Mouse (Mus musculus) hindbrain, postnatal 0 days (tissue): ENCODE results near the gene Tbc1d5. TPM values are rescaled to one million over a fixed set of nuclear protein-coding genes. Genes with fewer than 3 reads are reported as not detected.
"Not testable (repeated sequence)": the region's sequence is repeated elsewhere in the genome, so short reads cannot be mapped to it uniquely, and the experiment has no call there.

ENCODE experiments used
- ATAC-seq: fragments of 200-750 bp; cut with Nextera tagmentation; 2 replicates; pipeline ENCODE4 v1.8.0; 2017; ENCODE audit warnings: mild to moderate bottlenecking, moderate TSS enrichment, moderate library complexity
- DNase-seq: peaks from one replicate; pipeline ENCODE4 v3.0.0-alpha.2; 2015; ENCODE audit warnings: low spot score
- H3K27ac ChIP-seq: fragments of 300-500 bp; sonication (generic); 2 replicates; pipeline ENCODE4 v1.5.1; 2014; ENCODE audit warnings: mild to moderate bottlenecking
- H3K27me3 ChIP-seq: fragments of 300-500 bp; sonication (generic); 2 replicates; pipeline ENCODE4 v1.6.1; 2014; ENCODE audit warnings: low read length, mixed read lengths; ENCODE audit not compliant: insufficient read depth
- H3K36me3 ChIP-seq: fragments of 300-500 bp; sonication (generic); 2 replicates; pipeline ENCODE4 v1.6.1; 2014; ENCODE audit warnings: low read length, mixed read lengths; ENCODE audit not compliant: insufficient read depth
- H3K4me1 ChIP-seq: fragments of 300-500 bp; sonication (generic); 2 replicates; pipeline ENCODE4 v1.6.1; 2014; ENCODE audit warnings: antibody characterized with exemption, low read length, mixed read lengths; ENCODE audit not compliant: insufficient read depth
- H3K4me2 ChIP-seq: fragments of 300-500 bp; sonication (generic); 2 replicates; pipeline ENCODE4 v1.6.1; 2014; ENCODE audit warnings: low read depth, mild to moderate bottlenecking, low read length, moderate library complexity, mixed read lengths
- H3K4me3 ChIP-seq: fragments of 300-500 bp; sonication (generic); 2 replicates; pipeline ENCODE4 v1.5.1; 2014; ENCODE audit warnings: low read length
- H3K9ac ChIP-seq: fragments of 300-500 bp; sonication (generic); replicated peaks from 2 replicates; pipeline ENCODE4 v1.6.1; 2014; ENCODE audit warnings: mild to moderate bottlenecking, low read length, moderate library complexity, mixed read lengths
- H3K9me3 ChIP-seq: fragments of 300-500 bp; sonication (generic); 2 replicates; pipeline ENCODE4 v1.6.1; 2016; ENCODE audit warnings: low read length, mixed read lengths
- CTCF ChIP-seq: IDR thresholded peaks from 2 replicates; pipeline ENCODE4 v1.5.1; 2016; ENCODE audit warnings: antibody characterized with exemption, control low read depth, low read depth
- WGBS: fragments of 180-500 bp; shearing (Covaris S2); extraction: QIAGEN DNeasy Blood & Tissue Kit; methylation state at CpG from one replicate; pipeline ENCODE4 v1.1.7; 2014; 5-methylcytosine and 5-hydroxymethylcytosine counted together
- polyA plus RNA-seq: library from polyadenylated mRNA; unstranded; fragments of >200 nt; fragmentation: Nextera tagmentation; extraction: Ambion mirVana; gene quantifications from 2 replicates; pipeline ENCODE4 v1.2.1, GENCODE M21; 2015
- total RNA-seq: library from RNA; depleted of rRNA; stranded (reverse); fragments of >200 nt; gene quantifications from 2 replicates; pipeline ENCODE4 v1.2.3, GENCODE M21; 2014

The Tbc1d5 gene
- total and polyA plus RNA-seq, 2 experiments from 2014 or later, result 6.3 to 16.4 TPM

GRCm38 (mm10) chr17:50710497-50711222, 468.5 kb downstream of the Tbc1d5 start:
- 0 out of 2 replicates have a peak, but pooled peaks cover 2% of the 10 kb centered on the region for H3K9me3 ChIP-seq
- H3K36me3 ChIP-seq, result no peaks in the 10 kb centered on the region
- no peak overlapping the region for H3K9ac ChIP-seq
- H3K4me2 ChIP-seq, result no peak overlapping the region
- H3K27ac ChIP-seq, result no peak overlapping the region
- no peak overlapping the region for H3K4me3 ChIP-seq
- H3K27me3 ChIP-seq, result no peaks in the 10 kb centered on the region
- DNase-seq (peak; percentile 40), ATAC-seq (no peak; the same call in 1 of the 2 replicates)
- WGBS, result 48% methylated on average over 7 of the region's 7 CpGs
- no peak for TF ChIP-seq CTCF
- H3K4me1 ChIP-seq, result no peaks in the 10 kb centered on the region

- not testable (repeated sequence) for H3K9me3 ChIP-seq, H3K9ac ChIP-seq, DNase-seq, H3K27me3 ChIP-seq, ATAC-seq, H3K36me3 ChIP-seq, H3K27ac ChIP-seq, H3K4me1 ChIP-seq
- Histone ChIP-seq H3K4me2 (peak overlapping the region; percentile 40; the same call in 1 of the 2 replicates), H3K4me3 (peak overlapping the region; percentile 20; the same call in 1 of the 2 replicates)
- 3% methylated on average over 28 of the region's 39 CpGs for WGBS
These were observed 480.7 kb downstream of the Tbc1d5 start for GRCm38 (mm10) chr17:50698410-50698809.

GRCm38 (mm10) chr17:50688135-50688534, 491.0 kb downstream of the Tbc1d5 start:
- no peaks in the 10 kb centered on the region for H3K4me1 ChIP-seq
- ATAC-seq (no peak), DNase-seq (no peak)
- no peaks in the 10 kb centered on the region for H3K9me3 ChIP-seq
- WGBS, result 72% methylated on average over 6 of the region's 6 CpGs
- peaks cover 14% of the 10 kb centered on the region; the same call in 1 of the 2 replicates for H3K36me3 ChIP-seq
- no peaks in the 10 kb centered on the region for H3K27me3 ChIP-seq
- H3K4me2 ChIP-seq, result no peak overlapping the region
- H3K4me3 ChIP-seq, result no peak overlapping the region
- H3K9ac ChIP-seq, result no peak overlapping the region
- no peak overlapping the region for H3K27ac ChIP-seq
- no peak for TF ChIP-seq CTCF

- 78% methylated on average over 10 of the region's 10 CpGs for WGBS
- Histone ChIP-seq H3K9me3 (no peaks in the 10 kb centered on the region), H3K27ac (no peak overlapping the region), H3K9ac (no peak overlapping the region), H3K4me2 (no peak overlapping the region), H3K36me3 (peaks cover 14% of the 10 kb centered on the region; the same call in 1 of the 2 replicates), H3K27me3 (no peaks in the 10 kb centered on the region), H3K4me1 (no peaks in the 10 kb centered on the region), H3K4me3 (no peak overlapping the region)
- ATAC-seq (no peak), DNase-seq (no peak)
- TF ChIP-seq CTCF, result no peak
These were observed 491.5 kb downstream of the Tbc1d5 start for GRCm38 (mm10) chr17:50687670-50688069.

GRCm38 (mm10) chr17:50684960-50685645, 494.0 kb downstream of the Tbc1d5 start:
- no peak overlapping the region for H3K4me3 ChIP-seq
- no peak overlapping the region for H3K27ac ChIP-seq
- DNase-seq (no peak), ATAC-seq (no peak)
- 73% methylated on average over 7 of the region's 7 CpGs for WGBS
- no peak overlapping the region for H3K9ac ChIP-seq
- no peak for TF ChIP-seq CTCF
- H3K9me3 ChIP-seq, result no peaks in the 10 kb centered on the region
- no peaks in the 10 kb centered on the region for H3K27me3 ChIP-seq
- no peaks in the 10 kb centered on the region for H3K4me1 ChIP-seq
- peaks cover 14% of the 10 kb centered on the region; the same call in 1 of the 2 replicates for H3K36me3 ChIP-seq
- no peak overlapping the region for H3K4me2 ChIP-seq
